Mouse (Mus musculus) kidney, postnatal 4 days (tissue): Measurements from ENCODE around the gene Wnt11.
A peak's percentile ranks its signal among the peaks of the same experiment; 100 is the strongest.

ENCODE experiments used
- DNase-seq, 2 experiments: peaks; one replicate each; pipeline ENCODE4 v3.0.0; 2021; ENCODE audit warnings: mixed read lengths in 2 of 2

The Wnt11 gene

GRCm38 (mm10) chr7:98834711-98835321 is at the start of gene Wnt11:
Gene Wnt11, plus strand, starts transcription at chr7:98835112.
- DNase-seq, result peak; percentile 77 to 83

GRCm38 (mm10) chr7:98786792-98787612 is 47.9 kb upstream of the Wnt11 start:
- DNase-seq, result no peak

- DNase-seq, result no peak
Observed at GRCm38 (mm10) chr7:98788721-98789120, 46.2 kb upstream of the Wnt11 start.

GRCm38 (mm10) chr7:98789121-98789520 is 45.8 kb upstream of the Wnt11 start:
- DNase-seq, result no peak

GRCm38 (mm10) chr7:98791864-98792263 is 43.0 kb upstream of the Wnt11 start:
- DNase-seq, result no peak

- no peak for DNase-seq
Observed at GRCm38 (mm10) chr7:98793811-98794210, 41.1 kb upstream of the Wnt11 start.

GRCm38 (mm10) chr7:98794444-98794843 is 40.5 kb upstream of the Wnt11 start:
- no peak for DNase-seq

- no peak for DNase-seq
Observed at GRCm38 (mm10) chr7:98795637-98796036, 39.3 kb upstream of the Wnt11 start.

GRCm38 (mm10) chr7:98797347-98798133 is 37.4 kb upstream of the Wnt11 start:
- DNase-seq, result no peak

GRCm38 (mm10) chr7:98798134-98798417 is 36.8 kb upstream of the Wnt11 start:
- no peak for DNase-seq

GRCm38 (mm10) chr7:98800435-98800834 is 34.5 kb upstream of the Wnt11 start:
- DNase-seq, result no peak

GRCm38 (mm10) chr7:98801086-98801485 is 33.8 kb upstream of the Wnt11 start:
- no peak for DNase-seq

GRCm38 (mm10) chr7:98803181-98803580 is 31.7 kb upstream of the Wnt11 start:
- DNase-seq, result no peak

GRCm38 (mm10) chr7:98804841-98805772 is 29.8 kb upstream of the Wnt11 start:
- DNase-seq, result peak in 1 of 2 experiments; percentile 39

- DNase-seq, result no peak
Observed at GRCm38 (mm10) chr7:98806961-98807360, 28.0 kb upstream of the Wnt11 start.

GRCm38 (mm10) chr7:98809372-98809771 is 25.5 kb upstream of the Wnt11 start:
- DNase-seq, result no peak

- no peak for DNase-seq
Observed at GRCm38 (mm10) chr7:98810619-98811018, 24.3 kb upstream of the Wnt11 start.

- DNase-seq, result no peak
Observed at GRCm38 (mm10) chr7:98820501-98820900, 14.4 kb upstream of the Wnt11 start.

GRCm38 (mm10) chr7:98822881-98823280 is 12.0 kb upstream of the Wnt11 start:
- no peak for DNase-seq

GRCm38 (mm10) chr7:98823896-98824822 is 10.8 kb upstream of the Wnt11 start:
- no peak for DNase-seq

GRCm38 (mm10) chr7:98828052-98828451 is 6.9 kb upstream of the Wnt11 start:
- no peak for DNase-seq
